Mouse (Mus musculus) hindbrain, embryonic 15.5 days (tissue): ENCODE measurements at regions not wholly inside any gene's neighbourhood (a gene's known extent, or its start where the extent isn't known, plus 50 kb on each side); places are given as distances from the start of the nearest gene placed in this dataset.

Experiments
- ATAC-seq: fragments of 200-750 bp; cut with Nextera tagmentation; 2 replicates; pipeline ENCODE4 v1.8.0; 2017; ENCODE audit warnings: low read depth, moderate number of reproducible peaks, moderate TSS enrichment; ENCODE audit not compliant: low FRiP score
- H3K27ac ChIP-seq: fragments of 300-500 bp; sonication (generic); replicated peaks from 2 replicates; pipeline ENCODE4 v1.5.1; 2015; ENCODE audit warnings: mild to moderate bottlenecking, inconsistent platforms
- H3K27me3 ChIP-seq: fragments of 300-500 bp; sonication (generic); 2 replicates; pipeline ENCODE4 v1.6.1; 2015; ENCODE audit warnings: control low read depth, inconsistent platforms
- H3K36me3 ChIP-seq: fragments of 300-500 bp; sonication (generic); 2 replicates; pipeline ENCODE4 v1.6.1; 2015; ENCODE audit warnings: control low read depth, inconsistent platforms
- H3K4me1 ChIP-seq: fragments of 300-500 bp; sonication (generic); replicated peaks from 2 replicates; pipeline ENCODE4 v1.6.1; 2015; ENCODE audit warnings: control low read depth, inconsistent platforms
- H3K4me2 ChIP-seq: fragments of 300-500 bp; sonication (generic); 2 replicates; pipeline ENCODE4 v1.6.1; 2015; ENCODE audit warnings: moderate library complexity, mild to moderate bottlenecking, inconsistent platforms
- H3K4me3 ChIP-seq: fragments of 300-500 bp; sonication (generic); 2 replicates; pipeline ENCODE4 v1.5.1; 2015; ENCODE audit warnings: mild to moderate bottlenecking, inconsistent platforms
- H3K9ac ChIP-seq: fragments of 300-500 bp; sonication (generic); 2 replicates; pipeline ENCODE4 v1.6.1; 2015; ENCODE audit warnings: inconsistent platforms
- H3K9me3 ChIP-seq: fragments of 300-500 bp; sonication (generic); 2 replicates; pipeline ENCODE4 v1.6.1; 2016; ENCODE audit warnings: control low read depth, inconsistent platforms
- WGBS: fragments of 180-500 bp; shearing (Covaris S2); methylation state at CpG from one replicate; pipeline ENCODE4 v1.1.7; 2015; 5-methylcytosine and 5-hydroxymethylcytosine counted together

DNA sequence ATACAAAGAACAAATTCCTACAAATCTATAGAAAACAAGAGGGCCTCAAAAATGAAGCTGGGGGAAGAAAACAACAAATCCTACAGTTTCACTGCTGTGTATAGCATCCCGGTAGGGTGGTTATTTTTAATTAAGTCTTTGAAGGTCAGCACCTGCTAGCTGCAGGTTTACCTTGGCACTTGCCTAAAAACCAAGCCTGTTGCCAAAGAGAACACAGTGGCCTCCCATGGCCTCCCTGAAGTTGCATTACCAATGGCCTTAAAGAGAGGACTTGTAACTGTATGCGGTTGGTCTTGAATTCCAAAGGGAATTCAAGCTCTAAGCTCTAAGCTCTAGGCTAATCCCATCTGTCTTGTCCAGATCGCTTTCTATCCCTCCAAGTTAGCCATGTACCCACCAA lies 169.7 kb upstream of the Ankrd55 start:
- no peak overlapping the region for H3K4me2 ChIP-seq
- no peak overlapping the region for H3K27ac ChIP-seq
- H3K4me3 ChIP-seq: no peak overlapping the region
- WGBS: 89% methylated on average over 3 of the region's 3 CpGs
- no peak overlapping the region for H3K9ac ChIP-seq
- no peak for ATAC-seq
- no peaks in the 10 kb centered on the region for H3K27me3 ChIP-seq
- peaks cover 9% of the 10 kb centered on the region; the same call in 1 of the 2 replicates for H3K4me1 ChIP-seq
- no peaks in the 10 kb centered on the region for H3K36me3 ChIP-seq
- no peaks in the 10 kb centered on the region for H3K9me3 ChIP-seq

DNA sequence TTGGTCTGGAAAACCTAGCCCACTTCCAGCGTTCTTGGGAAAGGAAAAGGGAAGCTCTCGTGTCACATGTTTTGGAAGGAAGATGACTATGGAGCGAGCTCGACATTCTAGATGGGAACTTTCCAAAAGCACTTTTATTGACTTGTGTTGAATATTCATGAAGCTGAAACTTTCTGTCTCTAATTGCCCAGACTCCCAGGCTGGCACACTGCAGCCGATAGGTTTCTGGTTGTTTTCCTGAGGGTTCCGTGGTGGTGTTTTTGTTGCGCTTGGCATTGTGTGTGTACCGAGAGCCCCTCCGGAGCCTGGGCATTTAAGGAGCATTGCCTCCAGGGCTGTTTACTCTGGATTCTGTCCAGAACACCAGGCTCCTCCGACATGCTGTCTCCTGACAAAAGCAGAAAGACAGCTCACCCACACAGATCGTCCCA lies 168.6 kb upstream of the Ankrd55 start:
- Histone ChIP-seq H3K4me1 (peaks cover 9% of the 10 kb centered on the region; the same call in 1 of the 2 replicates), H3K9me3 (no peaks in the 10 kb centered on the region), H3K4me3 (no peak overlapping the region), H3K4me2 (0 out of 2 replicates have a peak overlapping the region, but pooled peaks have one; percentile 0), H3K9ac (no peak overlapping the region), H3K27me3 (no peaks in the 10 kb centered on the region), H3K27ac (no peak overlapping the region), H3K36me3 (no peaks in the 10 kb centered on the region)
- 36% methylated on average over 11 of the region's 11 CpGs for WGBS
- ATAC-seq: peak; percentile 71; the same call in 1 of the 2 replicates

- H3K27me3 ChIP-seq: no peaks in the 10 kb centered on the region
- 51% methylated on average over 4 of the region's 4 CpGs for WGBS
- no peak overlapping the region for H3K4me2 ChIP-seq
- H3K27ac ChIP-seq: no peak overlapping the region
- ATAC-seq: no peak
- H3K36me3 ChIP-seq: no peaks in the 10 kb centered on the region
- H3K4me3 ChIP-seq: no peak overlapping the region
- H3K9ac ChIP-seq: no peak overlapping the region
- H3K4me1 ChIP-seq: peaks cover 9% of the 10 kb centered on the region; the same call in 1 of the 2 replicates
- H3K9me3 ChIP-seq: no peaks in the 10 kb centered on the region
Observed at GRCm38 (mm10) chr13:112120346-112120745, 167.9 kb upstream of the Ankrd55 start.

DNA sequence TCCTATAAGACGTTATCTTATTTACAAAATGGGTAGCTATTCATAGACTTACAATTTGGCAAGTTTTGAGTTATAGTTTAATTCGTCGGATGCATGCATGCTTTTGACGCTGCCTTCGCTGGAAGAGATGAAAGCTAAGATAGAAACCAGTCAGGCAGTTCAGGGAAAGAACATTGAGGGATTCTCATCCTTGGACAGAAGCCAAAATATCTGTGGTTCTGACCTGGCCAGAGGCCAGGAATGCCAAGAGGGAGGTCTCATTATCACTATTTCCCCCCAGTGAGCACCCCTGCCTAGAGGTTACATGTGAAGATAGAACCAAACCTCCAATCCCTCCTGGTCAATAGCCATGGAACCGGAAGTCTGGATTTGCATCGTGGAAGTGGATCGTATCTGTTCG lies 167.1 kb upstream of the Ankrd55 start:
- H3K9ac ChIP-seq: no peak overlapping the region
- no peaks in the 10 kb centered on the region for H3K36me3 ChIP-seq
- H3K27me3 ChIP-seq: no peaks in the 10 kb centered on the region
- peaks cover 9% of the 10 kb centered on the region; the same call in 1 of the 2 replicates for H3K4me1 ChIP-seq
- no peak overlapping the region for H3K27ac ChIP-seq
- H3K9me3 ChIP-seq: no peaks in the 10 kb centered on the region
- no peak for ATAC-seq
- 77% methylated on average over 9 of the region's 9 CpGs for WGBS
- H3K4me2 ChIP-seq: no peak overlapping the region
- no peak overlapping the region for H3K4me3 ChIP-seq

GRCm38 (mm10) chr13:112122842-112123373 lies 165.3 kb upstream of the Ankrd55 start:
- Histone ChIP-seq H3K9ac (no peak overlapping the region), H3K27ac (no peak overlapping the region), H3K9me3 (no peaks in the 10 kb centered on the region), H3K36me3 (no peaks in the 10 kb centered on the region), H3K4me2 (no peak overlapping the region), H3K27me3 (no peaks in the 10 kb centered on the region), H3K4me1 (peaks cover 9% of the 10 kb centered on the region; the same call in 1 of the 2 replicates), H3K4me3 (no peak overlapping the region)
- ATAC-seq: no peak
- 73% methylated on average over 9 of the region's 9 CpGs for WGBS

DNA sequence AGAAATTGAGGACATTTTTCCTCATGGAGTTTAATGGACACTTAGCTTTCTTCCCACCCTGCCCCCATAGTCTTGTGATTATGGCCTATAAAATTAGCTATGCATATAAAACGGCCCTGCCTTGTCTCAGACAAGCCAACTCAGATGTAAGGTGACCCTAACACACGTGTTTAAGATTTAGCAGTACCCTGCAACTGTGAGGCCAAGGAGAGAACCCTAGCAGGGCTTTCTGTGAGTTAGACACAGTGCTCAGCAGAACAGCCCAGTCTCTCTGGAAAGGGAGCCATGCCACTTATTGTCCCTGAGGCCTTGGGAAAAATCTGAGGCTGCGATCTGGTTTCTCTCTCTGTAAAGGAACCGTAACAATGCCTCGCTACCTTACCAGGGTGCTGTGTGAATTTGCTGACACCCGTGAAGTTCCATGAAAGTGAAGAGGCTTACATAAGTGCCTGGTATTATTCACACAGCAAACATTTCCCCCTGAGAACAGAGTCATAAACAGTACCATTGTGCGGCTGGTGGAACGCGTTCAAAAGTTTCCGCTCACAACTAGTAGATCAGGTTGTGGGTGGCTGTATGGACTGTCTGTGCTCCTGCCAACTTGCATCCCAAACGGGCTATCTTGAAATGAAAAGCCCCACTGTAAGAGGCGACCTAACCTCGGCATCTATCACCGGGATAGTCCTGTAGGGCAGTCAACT lies 162.3 kb upstream of the Ankrd55 start:
- no peaks in the 10 kb centered on the region for H3K9me3 ChIP-seq
- no peak overlapping the region for H3K27ac ChIP-seq
- H3K4me3 ChIP-seq: no peak overlapping the region
- no peak overlapping the region for H3K9ac ChIP-seq
- 80% methylated on average over 14 of the region's 14 CpGs for WGBS
- ATAC-seq: no peak
- H3K4me2 ChIP-seq: no peak overlapping the region
- no peaks in the 10 kb centered on the region for H3K36me3 ChIP-seq
- no peaks in the 10 kb centered on the region for H3K4me1 ChIP-seq
- H3K27me3 ChIP-seq: no peaks in the 10 kb centered on the region

GRCm38 (mm10) chr13:112130220-112130619 lies 158.0 kb upstream of the Ankrd55 start:
- Histone ChIP-seq H3K9ac (no peak overlapping the region), H3K4me1 (0 out of 2 replicates have a peak, but pooled peaks cover 5% of the 10 kb centered on the region), H3K27me3 (no peaks in the 10 kb centered on the region), H3K4me2 (no peak overlapping the region), H3K27ac (no peak overlapping the region), H3K36me3 (no peaks in the 10 kb centered on the region), H3K9me3 (no peaks in the 10 kb centered on the region), H3K4me3 (no peak overlapping the region)
- no peak for ATAC-seq
- WGBS: 85% methylated on average over 4 of the region's 4 CpGs

GRCm38 (mm10) chr13:112130774-112131173 lies 157.5 kb upstream of the Ankrd55 start:
- no peak for ATAC-seq
- 0 out of 2 replicates have a peak, but pooled peaks cover 5% of the 10 kb centered on the region for H3K4me1 ChIP-seq
- H3K36me3 ChIP-seq: no peaks in the 10 kb centered on the region
- H3K27ac ChIP-seq: no peak overlapping the region
- no peaks in the 10 kb centered on the region for H3K9me3 ChIP-seq
- H3K27me3 ChIP-seq: no peaks in the 10 kb centered on the region
- H3K4me2 ChIP-seq: no peak overlapping the region
- no peak overlapping the region for H3K9ac ChIP-seq
- 73% methylated on average over 2 of the region's 2 CpGs for WGBS
- H3K4me3 ChIP-seq: no peak overlapping the region

- Histone ChIP-seq H3K4me1 (0 out of 2 replicates have a peak, but pooled peaks cover 5% of the 10 kb centered on the region), H3K4me3 (no peak overlapping the region), H3K27ac (no peak overlapping the region), H3K4me2 (no peak overlapping the region), H3K9me3 (no peaks in the 10 kb centered on the region), H3K36me3 (no peaks in the 10 kb centered on the region), H3K9ac (no peak overlapping the region), H3K27me3 (no peaks in the 10 kb centered on the region)
- no peak for ATAC-seq
- WGBS: 43% methylated on average over 12 of the region's 12 CpGs
Observed at GRCm38 (mm10) chr13:112131191-112131590, 157.1 kb upstream of the Ankrd55 start.

GRCm38 (mm10) chr13:112133736-112134135 lies 154.5 kb upstream of the Ankrd55 start:
- ATAC-seq: no peak
- no peak overlapping the region for H3K9ac ChIP-seq
- H3K4me2 ChIP-seq: no peak overlapping the region
- H3K4me3 ChIP-seq: no peak overlapping the region
- H3K36me3 ChIP-seq: no peaks in the 10 kb centered on the region
- WGBS: 90% methylated on average over 2 of the region's 2 CpGs
- H3K9me3 ChIP-seq: no peaks in the 10 kb centered on the region
- H3K27me3 ChIP-seq: no peaks in the 10 kb centered on the region
- no peak overlapping the region for H3K27ac ChIP-seq
- 0 out of 2 replicates have a peak, but pooled peaks cover 5% of the 10 kb centered on the region for H3K4me1 ChIP-seq

- no peak overlapping the region for H3K4me2 ChIP-seq
- 84% methylated on average over 4 of the region's 4 CpGs for WGBS
- H3K36me3 ChIP-seq: no peaks in the 10 kb centered on the region
- H3K9ac ChIP-seq: no peak overlapping the region
- no peaks in the 10 kb centered on the region for H3K9me3 ChIP-seq
- no peak overlapping the region for H3K4me3 ChIP-seq
- no peak overlapping the region for H3K27ac ChIP-seq
- H3K4me1 ChIP-seq: 0 out of 2 replicates have a peak, but pooled peaks cover 5% of the 10 kb centered on the region
- no peak for ATAC-seq
- H3K27me3 ChIP-seq: no peaks in the 10 kb centered on the region
Observed at GRCm38 (mm10) chr13:112134701-112135100, 153.6 kb upstream of the Ankrd55 start.

DNA sequence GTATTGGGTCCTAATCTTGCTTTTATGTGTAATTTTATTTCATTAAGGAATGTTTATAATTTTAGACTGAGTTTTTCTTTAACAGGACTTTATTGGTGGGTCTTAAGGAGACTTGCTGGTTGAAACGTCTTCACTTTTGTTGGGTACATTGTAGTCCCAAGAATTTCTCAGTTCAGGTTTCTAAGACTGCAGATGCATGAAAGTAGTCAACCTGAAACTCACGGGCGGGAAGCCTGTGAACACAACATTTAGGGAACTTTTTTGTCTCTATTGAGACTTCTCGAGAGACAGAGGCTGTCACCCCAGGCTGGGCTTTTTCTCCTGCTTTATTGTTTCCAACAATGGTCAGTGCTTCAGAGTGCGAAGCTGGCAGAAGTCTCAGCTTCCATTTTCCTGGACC lies 152.5 kb upstream of the Ankrd55 start:
- Histone ChIP-seq H3K27ac (no peak overlapping the region), H3K36me3 (no peaks in the 10 kb centered on the region), H3K4me2 (no peak overlapping the region), H3K27me3 (no peaks in the 10 kb centered on the region), H3K4me3 (no peak overlapping the region), H3K9ac (no peak overlapping the region), H3K9me3 (no peaks in the 10 kb centered on the region), H3K4me1 (0 out of 2 replicates have a peak, but pooled peaks cover 5% of the 10 kb centered on the region)
- WGBS: 48% methylated on average over 5 of the region's 5 CpGs
- ATAC-seq: no peak
